Mouse (Mus musculus) liver, postnatal 0 days (tissue): Measurements from ENCODE around the gene Lrrc8c.

Source experiments
- CTCF ChIP-seq: sonication (generic); IDR thresholded peaks from 2 replicates; pipeline ENCODE4 v1.5.1; 2016; ENCODE audit warnings: antibody characterized with exemption, low read depth
- EP300 ChIP-seq: IDR thresholded peaks from 2 replicates; pipeline ENCODE4 v1.6.1; 2016; ENCODE audit warnings: antibody characterized with exemption, low read depth, mild to moderate bottlenecking

DNA sequence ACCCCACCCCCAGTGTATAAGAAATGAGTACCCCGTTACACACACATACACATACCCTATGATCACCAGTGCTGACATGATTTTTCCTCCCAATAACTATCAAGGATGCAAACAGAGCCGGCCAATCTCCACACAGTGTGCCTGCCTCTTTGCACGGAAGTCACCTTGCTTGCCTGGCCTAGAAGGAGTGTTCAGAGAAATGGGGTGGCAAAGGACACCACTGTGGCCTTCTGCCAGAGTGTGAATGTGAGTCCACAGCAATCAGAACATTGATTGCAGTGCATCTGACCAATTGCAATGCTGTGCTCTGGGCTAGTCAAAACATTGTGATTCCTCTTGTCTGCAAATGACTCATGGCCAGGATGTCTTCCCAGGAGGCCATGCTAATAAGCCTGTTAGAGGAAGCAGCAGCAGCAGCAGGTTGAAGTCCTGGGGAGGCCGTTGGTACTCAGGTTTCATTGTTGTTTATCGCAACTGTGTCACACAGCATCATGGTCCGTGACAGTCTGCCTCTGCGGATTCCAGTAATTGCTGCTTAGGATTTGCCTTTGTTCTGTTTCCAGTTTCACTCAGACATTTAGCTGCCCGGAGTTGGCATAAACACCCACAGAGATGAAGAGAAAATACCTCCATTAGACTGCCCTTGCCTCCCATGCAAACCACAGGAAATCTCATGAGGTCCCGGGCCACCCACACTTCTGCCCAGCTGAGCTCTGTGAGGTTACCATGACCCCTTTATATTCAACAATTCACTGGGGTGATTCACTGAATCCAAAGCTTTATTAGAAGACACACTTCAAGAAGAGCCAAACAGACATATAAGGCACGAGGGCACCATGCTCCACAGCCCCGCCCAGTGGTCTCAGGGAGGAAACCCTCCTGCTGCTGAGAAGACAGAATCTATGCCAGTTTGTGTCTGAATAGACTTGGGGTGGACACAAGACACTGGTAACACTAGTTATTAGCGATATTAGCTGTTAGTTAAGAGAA lies 18.8 kb upstream of the Lrrc8c start:
- TF ChIP-seq EP300: no peak
- peak; percentile 49 for TF ChIP-seq CTCF
